Mouse (Mus musculus) embryonic fibroblast, embryonic 13.5 days (primary cell): Measurements from ENCODE around the gene Olfr71.

ENCODE experiments used
- CTCF ChIP-seq: IDR thresholded peaks from 2 replicates; pipeline ENCODE4 v1.5.1; 2011; ENCODE audit warnings: mild to moderate bottlenecking, control low read depth, low read length, moderate library complexity, borderline replicate concordance; ENCODE audit not compliant: insufficient read depth
- POLR2A ChIP-seq: IDR thresholded peaks from 2 replicates; pipeline ENCODE4 v1.6.1; 2011; ENCODE audit warnings: low read depth, mild to moderate bottlenecking, control low read depth, low read length, moderate library complexity

GRCm38 (mm10) chr4:43673703-43674102, 36.4 kb downstream of the Olfr71 start:
- TF ChIP-seq CTCF (no peak), POLR2A (no peak)
